Mouse (Mus musculus) forebrain, postnatal 0 days (tissue): Measurements from ENCODE around the gene Rrad. TPM values are rescaled to one million over a fixed set of nuclear protein-coding genes. Genes with fewer than 3 reads are reported as not detected.

Experiments used
- ATAC-seq: fragments of 200-750 bp; cut with Nextera tagmentation; 2 replicates; pipeline ENCODE4 v1.8.0; 2017; ENCODE audit warnings: mild to moderate bottlenecking, moderate library complexity
- DNase-seq: peaks from one replicate; pipeline ENCODE4 v3.0.0-alpha.2; 2015
- H3K27ac ChIP-seq: fragments of 300-500 bp; sonication (generic); 2 replicates; pipeline ENCODE4 v1.5.1; 2014; ENCODE audit warnings: low read depth, mild to moderate bottlenecking, antibody characterized with exemption, low read length, moderate library complexity, mixed read lengths
- H3K27me3 ChIP-seq: fragments of 300-500 bp; sonication (generic); 2 replicates; pipeline ENCODE4 v1.6.1; 2014; ENCODE audit warnings: mild to moderate bottlenecking, low read length, mixed read lengths; ENCODE audit not compliant: insufficient read depth
- H3K36me3 ChIP-seq: fragments of 300-500 bp; sonication (generic); 2 replicates; pipeline ENCODE4 v1.6.1; 2014; ENCODE audit warnings: mild to moderate bottlenecking, moderate library complexity; ENCODE audit not compliant: insufficient read depth
- H3K4me1 ChIP-seq: fragments of 300-500 bp; sonication (generic); 2 replicates; pipeline ENCODE4 v1.6.1; 2014; ENCODE audit warnings: antibody characterized with exemption; ENCODE audit not compliant: insufficient read depth
- H3K4me2 ChIP-seq: fragments of 300-500 bp; sonication (generic); 2 replicates; pipeline ENCODE4 v1.6.1; 2014; ENCODE audit warnings: low read depth, mild to moderate bottlenecking, moderate library complexity
- H3K4me3 ChIP-seq: fragments of 300-500 bp; sonication (generic); 2 replicates; pipeline ENCODE4 v1.5.1; 2014; ENCODE audit warnings: low read depth, low read length, mixed read lengths
- H3K9ac ChIP-seq: fragments of 300-500 bp; sonication (generic); 2 replicates; pipeline ENCODE4 v1.6.1; 2014; ENCODE audit warnings: mild to moderate bottlenecking
- H3K9me3 ChIP-seq: fragments of 300-500 bp; sonication (generic); 2 replicates; pipeline ENCODE4 v1.6.1; 2016; ENCODE audit warnings: low read length
- CTCF ChIP-seq: sonication (generic); IDR thresholded peaks from 2 replicates; pipeline ENCODE4 v1.5.1; 2016; ENCODE audit warnings: antibody characterized with exemption, control low read depth, low read depth
- WGBS: fragments of 180-500 bp; shearing (Covaris S2); extraction: QIAGEN DNeasy Blood & Tissue Kit; methylation state at CpG from one replicate; pipeline ENCODE4 v1.1.7; 2014; 5-methylcytosine and 5-hydroxymethylcytosine counted together
- polyA plus RNA-seq: library from polyadenylated mRNA; unstranded; fragments of >200 nt; fragmentation: Nextera tagmentation; extraction: Ambion mirVana; gene quantifications from 2 replicates; pipeline ENCODE4 v1.2.1, GENCODE M21; 2015
- total RNA-seq: library from RNA; depleted of rRNA; stranded (reverse); fragments of >200 nt; gene quantifications from 2 replicates; pipeline ENCODE4 v1.2.3, GENCODE M21; 2014

Gene Rrad
- total and polyA plus RNA-seq, 2 experiments from 2014 or later: 2.9 to 5.2 TPM

DNA sequence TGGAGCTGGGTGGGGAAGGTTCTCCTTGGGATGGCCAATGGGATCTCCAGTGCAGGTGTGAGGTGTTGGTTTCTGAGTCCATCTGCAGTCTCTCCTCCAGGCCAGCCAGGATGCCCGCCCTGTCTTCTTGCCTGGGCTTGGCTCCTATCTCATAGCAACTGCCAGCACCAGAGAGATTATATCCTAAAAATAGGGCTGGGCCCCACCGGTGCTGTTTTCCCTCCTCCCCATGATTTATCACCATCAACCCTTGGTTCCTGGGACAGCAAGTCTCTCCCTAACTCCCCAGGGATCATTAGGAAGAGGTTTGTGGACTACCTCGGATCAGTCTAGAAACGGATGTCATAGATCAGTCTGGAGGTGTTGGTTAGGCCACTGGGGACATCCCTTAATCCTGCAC is 18.0 kb downstream of the Rrad start:
- ATAC-seq (no peak), DNase-seq (no peak)
- Histone ChIP-seq H3K9ac (no peak overlapping the region), H3K4me2 (no peak overlapping the region), H3K27me3 (no peaks in the 10 kb centered on the region), H3K4me1 (no peaks in the 10 kb centered on the region), H3K27ac (no peak overlapping the region), H3K4me3 (no peak overlapping the region), H3K36me3 (no peaks in the 10 kb centered on the region), H3K9me3 (no peaks in the 10 kb centered on the region)
- no peak for TF ChIP-seq CTCF
- WGBS: 90% methylated on average over 4 of the region's 4 CpGs

DNA sequence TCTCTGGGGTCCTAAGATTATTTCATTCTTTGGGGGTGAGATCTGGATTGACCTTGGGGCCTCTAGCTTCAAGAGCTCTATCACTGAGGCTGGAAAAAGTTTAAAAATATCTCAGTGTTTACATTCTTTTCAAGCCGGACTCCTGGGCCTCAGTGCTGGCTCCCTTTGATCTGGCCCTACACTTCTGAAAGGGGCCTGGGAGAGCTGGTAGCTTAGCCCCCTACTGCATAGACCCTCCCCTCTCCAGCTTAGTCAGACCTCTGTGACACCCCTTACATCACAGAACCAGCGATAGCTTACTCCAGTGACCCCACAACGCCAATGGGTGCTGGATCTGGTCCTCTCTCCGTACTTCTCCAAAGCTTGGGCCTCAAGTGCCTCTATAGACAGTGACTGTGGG is 19.5 kb downstream of the Rrad start:
- TF ChIP-seq CTCF: no peak
- H3K27ac ChIP-seq: no peak overlapping the region
- DNase-seq (no peak), ATAC-seq (no peak)
- no peaks in the 10 kb centered on the region for H3K9me3 ChIP-seq
- no peaks in the 10 kb centered on the region for H3K4me1 ChIP-seq
- no peaks in the 10 kb centered on the region for H3K36me3 ChIP-seq
- no peak overlapping the region for H3K9ac ChIP-seq
- WGBS: 74% methylated on average over 4 of the region's 4 CpGs
- no peak overlapping the region for H3K4me2 ChIP-seq
- H3K27me3 ChIP-seq: no peaks in the 10 kb centered on the region
- H3K4me3 ChIP-seq: no peak overlapping the region

DNA sequence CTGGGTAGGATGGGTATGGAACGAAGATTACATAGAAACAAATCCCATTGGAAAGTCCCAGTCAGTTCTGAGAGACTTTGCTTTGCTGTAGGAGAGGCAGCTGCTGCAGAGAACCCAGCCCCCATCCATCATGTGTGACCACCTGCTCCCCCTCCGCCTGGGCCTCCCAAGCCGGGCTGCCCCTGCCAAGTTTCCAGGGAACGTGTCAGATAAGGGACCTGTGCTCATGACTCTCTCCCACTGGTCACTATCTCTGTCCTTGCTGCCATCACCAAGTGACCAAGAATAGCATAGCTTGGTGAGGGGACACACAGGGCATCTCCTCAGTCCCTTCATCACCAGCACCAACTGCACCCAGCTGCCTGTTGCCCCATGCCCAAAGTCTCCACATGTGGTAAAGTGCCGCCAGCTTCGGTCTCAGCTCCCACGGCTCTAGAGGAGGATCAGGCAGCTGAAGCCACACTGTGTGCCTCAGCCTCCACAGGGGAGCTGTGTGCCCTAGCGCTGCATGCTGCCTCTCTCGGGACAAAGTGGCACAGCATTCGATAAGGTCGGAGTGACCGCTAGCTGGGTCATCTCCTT is 20.9 kb downstream of the Rrad start:
- no peak for ATAC-seq
- H3K27ac ChIP-seq: no peak overlapping the region
- H3K4me2 ChIP-seq: no peak overlapping the region
- 81% methylated on average over 12 of the region's 12 CpGs for WGBS
- H3K27me3 ChIP-seq: no peaks in the 10 kb centered on the region
- no peak overlapping the region for H3K4me3 ChIP-seq
- TF ChIP-seq CTCF: no peak
- DNase-seq: no peak
- no peak overlapping the region for H3K9ac ChIP-seq
- H3K36me3 ChIP-seq: no peaks in the 10 kb centered on the region
- H3K9me3 ChIP-seq: no peaks in the 10 kb centered on the region
- no peaks in the 10 kb centered on the region for H3K4me1 ChIP-seq

DNA sequence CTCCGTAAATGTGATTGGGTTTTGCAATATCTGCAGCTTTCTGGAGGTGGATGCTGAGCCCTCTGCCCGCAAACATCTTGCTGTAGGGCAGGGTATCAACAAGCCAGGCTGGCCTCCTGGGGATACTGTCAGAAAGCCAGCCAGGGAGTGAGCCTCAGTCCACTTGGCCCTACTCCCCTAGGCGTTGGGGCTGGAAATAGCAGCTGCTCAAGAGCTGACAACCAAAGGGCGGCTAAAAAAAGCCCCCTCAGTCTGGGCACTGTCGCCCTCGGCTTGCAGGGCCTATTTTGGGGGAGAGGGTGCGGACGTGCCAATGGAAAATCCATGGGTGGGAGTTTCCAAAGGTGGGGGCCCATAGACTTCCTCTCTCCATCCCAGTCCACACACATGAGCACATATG is 21.9 kb downstream of the Rrad start:
- 71% methylated on average over 8 of the region's 8 CpGs for WGBS
- H3K27ac ChIP-seq: no peak overlapping the region

DNA sequence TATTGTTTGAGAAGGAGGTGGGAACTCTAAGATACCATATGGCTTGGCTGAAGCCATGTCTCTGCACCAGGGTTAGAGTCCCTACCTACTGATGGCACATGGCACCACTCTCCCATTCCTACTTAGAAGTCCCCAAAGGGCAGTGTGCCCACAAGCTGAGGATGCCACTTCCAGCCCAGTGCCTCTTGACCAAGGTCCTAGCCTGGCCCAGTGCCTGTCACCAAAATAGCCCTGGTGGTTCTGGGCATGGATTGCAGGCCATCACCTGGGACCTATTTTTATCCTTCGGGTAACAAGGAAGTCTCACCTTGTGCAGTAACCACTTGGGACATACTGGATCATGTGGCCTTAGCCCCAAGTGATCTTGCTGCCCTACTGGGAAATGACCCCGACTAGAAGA is 23.2 kb downstream of the Rrad start:
- H3K9me3 ChIP-seq: no peaks in the 10 kb centered on the region
- TF ChIP-seq CTCF: no peak
- DNase-seq (no peak), ATAC-seq (no peak)
- H3K4me3 ChIP-seq: no peak overlapping the region
- no peak overlapping the region for H3K9ac ChIP-seq
- WGBS: 68% methylated on average over 2 of the region's 2 CpGs
- H3K4me1 ChIP-seq: no peaks in the 10 kb centered on the region
- no peaks in the 10 kb centered on the region for H3K36me3 ChIP-seq
- no peaks in the 10 kb centered on the region for H3K27me3 ChIP-seq
- no peak overlapping the region for H3K27ac ChIP-seq
- no peak overlapping the region for H3K4me2 ChIP-seq

More for the DNA sequence above, 21.9 kb downstream of the Rrad start:
- H3K4me1 ChIP-seq: no peaks in the 10 kb centered on the region
- H3K36me3 ChIP-seq: no peaks in the 10 kb centered on the region
- no peaks in the 10 kb centered on the region for H3K27me3 ChIP-seq
- DNase-seq (no peak), ATAC-seq (no peak)
- H3K4me2 ChIP-seq: no peak overlapping the region
- H3K4me3 ChIP-seq: no peak overlapping the region
- H3K9ac ChIP-seq: no peak overlapping the region
- TF ChIP-seq CTCF: no peak
- no peaks in the 10 kb centered on the region for H3K9me3 ChIP-seq

DNA sequence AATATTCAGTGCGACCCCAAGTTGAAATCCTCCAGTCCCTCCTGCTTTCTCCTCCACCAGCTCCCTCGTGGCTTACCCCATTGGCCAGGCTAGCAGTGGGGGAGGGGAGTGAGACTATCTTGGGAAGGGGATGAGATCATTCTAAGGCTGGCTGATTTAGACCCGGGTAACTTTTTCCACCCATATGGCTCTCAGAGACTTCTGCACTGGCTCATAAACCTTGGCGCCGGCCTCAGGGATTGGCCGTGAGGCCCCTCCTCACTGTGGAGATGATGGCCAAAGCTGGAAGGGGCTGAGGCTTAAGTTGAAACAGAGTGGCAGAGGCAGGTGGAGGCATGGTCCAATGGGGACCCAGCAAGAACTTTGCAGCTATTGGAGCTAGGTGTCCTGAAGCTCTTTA is 24.8 kb downstream of the Rrad start:
- H3K9ac ChIP-seq: no peak overlapping the region
- H3K4me3 ChIP-seq: no peak overlapping the region
- DNase-seq (no peak), ATAC-seq (no peak)
- no peaks in the 10 kb centered on the region for H3K9me3 ChIP-seq
- no peak for TF ChIP-seq CTCF
- 48% methylated on average over 6 of the region's 6 CpGs for WGBS
- no peaks in the 10 kb centered on the region for H3K4me1 ChIP-seq
- no peaks in the 10 kb centered on the region; the same call in 1 of the 2 replicates for H3K27me3 ChIP-seq
- H3K36me3 ChIP-seq: no peaks in the 10 kb centered on the region
- no peak overlapping the region for H3K4me2 ChIP-seq
- no peak overlapping the region for H3K27ac ChIP-seq

DNA sequence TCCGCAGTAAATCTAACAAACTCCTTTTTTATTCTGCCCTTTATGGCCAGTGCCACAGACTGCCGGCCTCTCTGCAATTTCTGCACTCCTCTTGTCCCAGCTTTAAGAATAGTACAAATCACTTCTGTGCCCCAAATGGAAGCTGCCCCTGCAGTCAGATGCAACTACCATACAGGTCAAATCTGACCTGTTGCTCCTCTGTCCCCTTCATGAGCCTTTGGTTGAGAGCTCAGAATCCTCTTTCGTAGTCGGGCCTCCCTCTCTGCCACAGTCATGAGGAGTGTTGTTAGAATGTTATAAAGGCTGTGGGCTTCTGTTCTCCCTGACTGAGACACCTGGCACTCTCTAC is 27.9 kb downstream of the Rrad start:
- no peak for ATAC-seq
- Histone ChIP-seq H3K4me1 (no peaks in the 10 kb centered on the region), H3K9ac (no peak overlapping the region), H3K9me3 (no peaks in the 10 kb centered on the region), H3K27me3 (no peaks in the 10 kb centered on the region; the same call in 1 of the 2 replicates), H3K27ac (no peak overlapping the region), H3K36me3 (no peaks in the 10 kb centered on the region), H3K4me2 (no peak overlapping the region), H3K4me3 (no peak overlapping the region)
- WGBS: 71% methylated on average over 4 of the region's 4 CpGs
- no peak for TF ChIP-seq CTCF
- no peak for DNase-seq
